Mouse (Mus musculus) mature B cell (primary cell): ENCODE measurements around the gene Raet1e.
"Not testable (repeated sequence)": the region's sequence is repeated elsewhere in the genome, so short reads cannot be mapped to it uniquely, and the experiment has no call there.

Experiments
- in situ Hi-C: fragments of 300-500 bp; cut with MboI; formaldehyde crosslinking; loops from 2 replicates; pipeline ENCODE4 v1.14.3; 2019

Raet1e gene

DNA sequence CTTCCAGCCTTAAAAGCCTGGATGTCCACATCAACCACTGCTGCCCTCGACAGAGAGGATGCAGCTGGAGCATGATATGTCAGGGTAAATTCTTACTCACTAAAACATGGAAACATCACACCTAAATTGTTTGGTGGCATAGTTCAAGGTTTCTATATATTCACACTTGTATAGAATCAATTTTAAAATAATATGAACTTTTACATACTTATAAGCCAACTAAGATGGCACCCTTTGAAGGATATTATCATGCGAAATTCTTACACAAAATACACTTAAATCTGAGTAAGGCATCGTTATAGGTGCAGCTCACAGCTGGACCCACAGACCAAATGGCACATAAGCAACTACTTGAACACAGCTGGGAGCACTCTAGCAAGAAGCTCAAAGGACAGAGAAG, 201.9 kb downstream of the Raet1e start, which contains the start of gene Raet1d:
Raet1d (plus strand) TSS at position 301 of the 400 bp plus-strand sequence.
- in situ Hi-C loops = not testable (repeated sequence)

DNA sequence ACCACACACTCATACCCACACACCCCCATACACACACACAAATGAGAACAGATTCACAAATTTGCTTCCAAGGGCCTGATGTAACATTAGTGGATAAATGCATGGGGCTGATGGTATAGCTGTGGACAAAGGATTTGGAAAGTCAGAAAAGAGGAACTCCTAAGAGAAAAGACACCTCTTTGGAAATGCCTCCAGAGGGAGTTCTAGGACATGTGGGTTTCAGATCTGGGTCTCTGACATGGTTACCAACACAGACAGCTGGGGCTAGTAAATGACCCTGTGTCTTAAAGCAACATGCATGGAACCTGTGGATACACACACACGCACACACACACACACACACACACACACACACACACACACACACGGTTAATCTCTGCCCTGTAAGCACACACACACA, 202.6 kb downstream of the Raet1e start:
- in situ Hi-C loops = not testable (repeated sequence)

DNA sequence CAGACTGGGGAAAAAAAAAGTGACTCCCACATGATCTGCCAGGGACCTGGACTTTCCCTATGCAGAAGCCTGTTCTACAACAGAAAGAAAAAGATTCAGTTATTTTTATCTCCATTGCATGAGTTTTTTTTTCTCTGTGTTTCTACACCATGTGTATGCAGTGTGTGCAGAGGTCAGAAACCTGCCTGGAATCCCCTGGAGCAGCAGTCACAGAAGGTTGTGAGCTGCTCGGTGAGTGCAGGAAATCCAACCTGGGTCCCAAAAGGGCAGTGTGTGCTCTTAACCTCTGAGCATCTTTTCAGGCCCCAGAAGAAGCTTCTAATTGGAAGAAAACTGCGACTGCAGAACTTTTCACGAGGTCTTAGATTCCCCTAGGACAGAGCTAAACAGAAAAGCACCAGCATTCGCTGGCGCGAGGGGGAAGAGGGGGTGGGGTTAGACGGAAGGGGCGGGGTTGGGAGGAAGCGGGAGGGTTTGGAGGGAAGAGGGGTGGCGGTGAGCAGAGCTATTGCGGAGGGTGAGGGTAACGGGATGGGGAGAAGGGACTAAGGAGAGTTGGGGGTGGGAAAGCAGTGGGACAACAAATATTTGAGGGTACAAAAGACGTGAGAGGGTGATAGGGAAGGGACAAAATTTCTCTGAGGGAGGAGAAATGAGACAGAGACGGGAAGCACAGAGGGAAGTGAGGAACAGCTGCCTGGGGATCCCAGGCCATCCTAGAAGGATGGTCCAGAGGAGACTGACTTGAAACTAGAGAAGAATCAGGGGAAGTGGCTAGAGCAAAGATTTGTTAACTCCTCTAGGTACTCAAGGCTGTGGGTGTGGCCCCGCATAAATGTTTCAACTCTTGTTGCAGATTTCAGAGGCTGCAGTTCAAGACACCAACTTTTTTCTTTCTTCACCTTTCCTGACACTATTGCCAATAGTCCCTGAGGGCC, 203.3 kb downstream of the Raet1e start:
- in situ Hi-C loops = not testable (repeated sequence)

DNA sequence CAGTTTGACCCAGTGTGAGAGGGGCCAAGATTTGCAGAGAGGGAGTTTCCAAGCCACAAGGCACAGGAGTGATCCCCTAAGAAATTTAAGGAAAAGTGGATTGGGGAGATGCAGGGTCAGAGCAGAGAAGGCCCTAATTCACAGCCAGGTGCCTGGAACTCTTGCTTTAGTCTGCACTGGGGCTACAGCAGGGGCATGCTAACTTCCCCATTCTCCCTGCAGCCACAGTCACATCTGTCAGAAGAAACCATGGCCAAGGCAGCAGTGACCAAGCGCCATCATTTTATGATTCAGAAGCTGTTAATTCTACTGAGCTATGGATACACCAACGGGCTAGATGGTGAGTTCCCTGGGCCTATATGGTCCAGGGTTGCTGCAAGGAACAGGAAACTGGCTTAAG, 204.1 kb downstream of the Raet1e start:
- in situ Hi-C loops = not testable (repeated sequence)

DNA sequence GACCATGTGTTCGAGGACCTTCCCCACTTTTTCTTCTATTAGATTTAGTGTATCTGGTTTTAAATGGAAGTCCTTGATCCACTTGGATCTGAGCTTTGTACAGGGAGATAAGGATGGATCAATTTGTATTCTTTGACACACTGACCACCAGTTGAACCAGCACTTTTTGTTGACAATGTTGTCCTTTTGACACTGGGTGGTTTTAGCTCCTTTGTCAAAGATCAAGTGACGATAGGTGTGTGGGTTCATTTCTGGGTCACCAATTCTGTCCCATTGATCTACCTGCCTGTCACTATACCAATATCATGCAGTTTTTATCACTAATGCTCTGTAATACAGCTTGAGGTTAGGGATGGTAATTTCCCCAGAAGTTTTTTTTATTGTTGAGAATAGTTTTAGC, 206.5 kb downstream of the Raet1e start:
- in situ Hi-C loops = not testable (repeated sequence)

DNA sequence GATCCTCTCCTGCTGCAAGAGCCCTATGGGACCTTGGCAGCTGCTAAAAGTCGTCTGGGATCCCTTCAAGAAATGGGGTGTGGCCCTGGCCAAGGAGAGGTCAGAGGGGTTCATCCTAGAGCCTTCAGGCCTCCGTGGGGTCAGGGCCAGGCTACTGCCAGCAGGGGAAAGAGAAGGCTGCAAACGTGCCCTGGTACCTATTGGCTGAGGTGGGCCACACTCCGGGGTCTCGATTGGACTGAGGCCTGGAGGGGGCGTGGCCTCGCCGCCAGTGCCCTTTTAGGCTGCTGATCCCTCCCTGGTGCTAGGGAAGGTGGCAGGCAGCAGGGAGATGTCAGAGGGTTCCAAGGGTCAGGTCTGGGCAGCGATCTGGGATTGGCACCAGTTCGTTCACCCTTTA, 222.9 kb downstream of the Raet1e start:
- in situ Hi-C loops = not testable (repeated sequence)

DNA sequence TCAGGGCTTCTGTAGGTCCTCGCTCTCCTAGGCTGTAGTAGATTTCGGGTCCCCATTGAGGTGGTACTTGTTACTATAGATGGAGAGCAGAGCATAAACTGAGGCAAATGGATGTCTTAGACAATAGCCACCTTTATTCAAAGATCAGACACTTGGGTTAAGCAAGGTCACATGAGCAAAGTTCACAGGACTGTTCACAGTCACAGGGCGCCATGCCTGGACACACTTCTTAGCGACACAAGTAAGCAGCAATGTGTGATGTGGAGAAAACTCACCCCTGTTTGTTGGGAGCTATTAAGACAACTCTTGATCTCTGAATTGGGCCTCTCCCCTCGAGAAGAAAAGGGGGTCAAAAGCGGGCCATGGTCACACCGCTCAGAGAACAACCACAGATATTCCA, 231.8 kb downstream of the Raet1e start:
- in situ Hi-C loops = not testable (repeated sequence)

DNA sequence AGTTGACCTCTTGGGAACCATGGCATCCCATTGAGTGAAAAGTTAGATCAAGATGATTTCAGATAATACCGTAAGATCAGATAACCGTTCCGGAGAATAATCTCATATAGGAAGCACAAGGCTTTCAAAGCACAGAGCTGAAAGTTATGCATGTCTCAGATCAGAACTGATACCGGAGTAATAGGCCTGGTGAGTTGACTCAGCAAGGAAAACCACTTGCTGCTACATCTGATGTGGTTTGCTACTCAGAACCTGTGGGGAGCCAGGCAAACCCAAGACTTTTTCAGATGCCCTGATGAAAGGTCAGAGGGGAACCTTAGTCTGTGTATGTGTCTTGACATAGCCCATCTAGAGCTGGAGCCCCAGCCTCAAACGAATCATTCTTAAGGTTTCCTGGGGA, 233.2 kb downstream of the Raet1e start:
- in situ Hi-C loops = not testable (repeated sequence)

DNA sequence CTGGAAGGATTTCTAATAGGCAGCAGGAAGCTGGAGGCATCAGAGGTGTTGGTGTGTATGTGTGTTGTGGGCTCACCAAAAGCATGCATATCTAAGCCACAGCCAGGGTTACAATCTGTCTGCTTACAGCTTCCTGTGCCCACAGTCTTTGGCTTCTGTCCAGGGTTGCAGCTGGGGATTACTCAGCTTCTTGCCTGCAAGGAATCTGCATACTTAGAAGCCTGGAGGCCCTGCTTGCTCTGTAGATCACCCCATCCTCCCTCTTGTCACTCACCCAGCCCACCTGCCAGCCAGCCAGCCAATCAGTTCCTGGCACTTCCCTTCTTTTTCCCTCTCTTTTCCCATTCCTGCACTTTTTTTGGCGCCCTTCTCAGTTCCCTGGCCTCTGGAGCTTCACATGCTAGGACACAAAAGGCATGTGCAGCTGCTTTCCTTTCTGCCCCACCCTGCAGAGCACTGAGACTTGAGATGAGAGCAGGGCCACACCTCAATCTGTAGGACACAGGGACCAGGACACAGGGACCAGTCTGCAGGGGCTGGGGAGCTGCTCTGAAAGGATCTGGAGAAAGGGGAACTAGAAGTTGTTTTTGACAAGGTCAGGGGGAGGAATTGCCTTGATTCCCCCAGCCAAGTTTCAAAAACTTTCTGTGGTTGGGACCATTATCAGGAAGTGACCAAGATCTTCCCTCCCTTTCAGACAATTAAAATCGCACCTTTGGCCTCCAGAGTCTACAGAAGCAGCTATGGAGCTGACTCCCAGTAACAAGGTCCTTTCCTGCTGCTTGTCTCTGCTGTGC, 234.9 kb downstream of the Raet1e start:
- in situ Hi-C loops = not testable (repeated sequence)

DNA sequence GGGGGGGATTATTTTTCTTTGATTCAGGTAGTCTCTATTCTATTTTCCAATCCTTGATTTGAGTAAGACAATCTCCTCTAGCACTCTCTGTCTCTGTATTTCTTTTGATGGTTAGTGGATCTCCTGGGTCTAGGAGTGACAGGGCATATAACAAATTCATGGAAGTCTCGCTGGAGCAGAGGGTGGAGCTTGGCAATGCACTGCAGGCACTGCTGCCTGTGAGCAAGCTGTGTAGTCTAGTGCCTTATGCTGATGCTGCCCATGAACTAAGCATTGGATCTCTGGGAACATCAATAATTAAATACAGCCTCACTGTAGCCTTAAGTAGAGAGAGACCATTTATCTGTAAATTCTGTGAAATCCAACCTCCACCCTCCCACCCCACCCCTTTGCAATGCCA, 238.3 kb downstream of the Raet1e start:
- in situ Hi-C loops = not testable (repeated sequence)

DNA sequence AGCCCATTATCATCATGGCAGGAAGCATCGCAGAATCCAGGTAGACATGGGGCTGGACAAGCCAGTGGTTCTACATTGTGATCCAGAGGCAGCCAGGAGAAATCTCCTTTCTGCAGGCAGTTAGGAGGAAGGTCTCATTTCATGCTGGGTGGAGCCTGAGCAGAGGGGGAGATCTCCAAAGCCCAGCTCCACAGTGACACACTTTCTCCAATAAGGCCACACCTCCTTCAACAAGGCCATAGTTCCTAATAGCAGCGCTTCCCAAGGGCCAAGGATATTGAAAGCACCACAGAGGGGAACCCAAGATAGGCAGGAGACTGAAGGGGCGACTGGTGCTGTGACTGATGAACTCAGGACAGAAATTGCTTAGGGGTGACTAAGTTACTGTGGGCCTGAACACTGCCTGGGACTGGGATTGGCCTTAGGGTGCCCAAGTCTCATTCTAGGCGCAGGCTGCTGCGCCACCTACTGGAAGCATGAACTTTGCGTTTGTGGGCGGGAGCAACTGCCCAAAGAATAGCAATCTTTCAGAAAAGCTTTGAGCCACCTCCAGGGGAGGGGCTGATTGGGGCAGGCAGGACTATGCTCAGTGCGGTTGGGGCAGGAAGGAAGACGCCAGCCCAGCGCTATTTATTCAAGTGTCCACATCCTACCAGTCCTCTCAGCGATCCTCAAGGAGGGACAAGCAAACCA, 244.0 kb downstream of the Raet1e start:
- in situ Hi-C loops = not testable (repeated sequence)

DNA sequence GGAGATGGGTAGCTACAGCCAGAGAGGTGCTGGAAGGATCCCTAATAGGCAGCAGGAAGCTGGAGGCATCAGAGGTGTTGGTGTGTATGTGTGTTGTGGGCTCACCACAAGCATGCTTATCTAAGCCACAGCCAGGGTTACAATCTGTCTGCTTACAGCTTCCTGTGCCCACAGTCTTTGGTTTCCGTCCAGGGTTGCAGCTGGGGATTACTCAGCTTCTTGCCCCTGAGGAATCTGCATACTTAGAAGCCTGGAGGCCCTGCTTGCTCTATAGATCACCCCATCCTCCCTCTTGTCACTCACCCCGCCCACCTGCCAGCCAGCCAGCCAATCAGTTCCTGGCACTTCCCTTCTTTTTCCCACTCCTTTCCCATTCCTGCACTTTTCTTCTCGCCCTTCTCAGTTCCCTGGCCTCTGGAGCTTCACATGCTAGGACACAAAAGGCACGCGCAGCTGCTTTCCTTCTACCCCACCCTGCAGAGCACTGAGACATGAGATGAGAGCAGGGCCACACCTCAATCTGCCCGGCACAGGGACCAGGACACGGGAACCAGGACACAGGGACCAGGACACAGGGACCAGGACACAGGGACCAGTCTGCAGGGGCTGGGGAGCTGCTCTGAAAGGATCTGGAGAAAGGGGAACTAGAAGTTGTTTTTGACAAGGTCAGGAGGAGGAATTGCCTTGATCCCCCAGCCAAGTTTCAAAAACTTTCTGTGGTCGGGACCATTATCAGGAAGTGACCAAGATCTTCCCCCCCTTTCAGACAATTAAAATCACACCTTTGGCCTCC, 255.5 kb downstream of the Raet1e start:
- in situ Hi-C loops = not testable (repeated sequence)
